Mouse (Mus musculus): Measurements from ENCODE around the gene Fto.

Gene Fto

DNA sequence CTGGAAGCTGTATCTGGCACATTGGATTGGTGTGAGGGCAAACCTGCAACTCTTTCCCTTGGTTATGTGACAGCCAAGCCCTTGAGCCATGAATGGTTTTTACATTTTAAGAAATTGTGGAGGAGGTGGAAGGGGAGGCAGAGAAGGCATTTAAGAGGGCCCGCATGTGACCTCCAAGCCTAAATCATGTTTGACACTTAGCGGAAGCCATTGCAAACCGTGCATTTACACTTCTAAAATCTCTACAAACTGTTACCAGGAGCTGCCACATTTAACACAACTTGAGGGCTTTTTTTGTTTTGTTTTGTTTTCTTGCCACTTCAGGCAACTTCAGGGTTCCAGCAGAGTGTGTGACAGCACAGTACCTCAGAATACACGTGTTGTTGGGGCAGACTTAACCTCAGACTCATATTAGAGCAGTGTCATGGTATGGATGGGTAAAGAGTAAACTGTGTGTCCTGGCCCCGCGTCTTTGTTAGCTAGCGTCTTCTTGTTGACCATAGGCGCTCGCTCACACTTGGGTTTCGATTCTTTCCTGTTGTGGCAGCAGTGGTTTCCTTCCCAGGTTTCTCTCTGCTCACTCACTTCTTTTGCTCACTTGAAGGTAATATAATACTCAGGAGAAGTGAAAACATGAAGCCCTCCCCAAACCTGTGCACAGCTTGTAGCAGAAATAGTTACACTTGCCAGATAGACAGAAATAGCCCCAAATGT is 47.5 kb downstream of the Fto start:
- no peak for DNase-seq

DNA sequence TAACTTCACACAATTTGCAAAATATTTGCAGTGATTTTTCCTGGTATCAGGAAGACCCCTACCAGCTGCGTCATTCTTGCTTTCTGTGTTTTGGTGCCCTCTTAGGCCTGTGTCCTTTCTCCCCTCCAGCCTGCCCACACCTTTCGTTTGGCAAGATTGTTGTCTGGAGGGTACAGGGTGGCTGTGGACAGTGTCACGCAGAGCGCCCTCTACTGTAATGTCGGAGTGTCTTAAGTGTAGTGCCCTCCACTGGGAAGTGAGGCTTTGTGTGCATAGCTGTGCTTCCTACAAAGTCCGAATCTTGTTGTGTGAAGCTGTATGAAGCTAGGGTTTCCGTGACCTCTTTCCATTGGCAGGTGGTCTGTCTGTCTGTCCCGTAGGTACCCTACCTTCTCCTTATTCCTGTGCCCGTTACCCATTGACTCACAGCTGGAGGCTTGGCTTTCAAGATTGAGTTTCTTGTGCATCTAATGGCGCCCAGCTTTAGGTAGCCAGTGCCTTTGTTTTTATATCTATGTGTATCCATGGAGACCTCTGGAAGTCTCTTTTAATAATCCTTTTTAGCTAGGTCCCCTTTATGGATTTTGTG is 50.0 kb downstream of the Fto start:
- no peak for DNase-seq

GRCm38 (mm10) chr8:91364216-91364615 is 50.9 kb downstream of the Fto start:
- no peak for DNase-seq

DNA sequence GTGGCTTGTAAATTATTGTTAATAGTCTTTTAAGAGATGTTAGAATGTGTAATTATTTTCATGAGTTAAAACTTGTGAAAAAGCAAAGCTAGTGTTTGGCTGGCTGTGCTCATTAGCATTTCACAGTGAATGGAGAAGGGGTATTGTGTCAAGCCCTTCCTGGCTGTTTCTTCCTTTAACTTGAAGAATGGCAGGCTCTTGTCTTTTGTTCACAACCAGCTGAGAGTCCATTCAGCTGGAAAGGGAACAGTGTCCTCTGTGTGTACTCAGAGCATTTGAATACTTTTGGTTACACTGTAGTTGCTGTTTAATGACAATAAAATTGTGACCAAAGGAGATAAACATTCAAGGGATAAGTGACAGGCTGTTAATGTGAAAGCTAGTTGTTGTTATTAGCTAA is 52.5 kb downstream of the Fto start:
- DNase-seq = no peak

DNA sequence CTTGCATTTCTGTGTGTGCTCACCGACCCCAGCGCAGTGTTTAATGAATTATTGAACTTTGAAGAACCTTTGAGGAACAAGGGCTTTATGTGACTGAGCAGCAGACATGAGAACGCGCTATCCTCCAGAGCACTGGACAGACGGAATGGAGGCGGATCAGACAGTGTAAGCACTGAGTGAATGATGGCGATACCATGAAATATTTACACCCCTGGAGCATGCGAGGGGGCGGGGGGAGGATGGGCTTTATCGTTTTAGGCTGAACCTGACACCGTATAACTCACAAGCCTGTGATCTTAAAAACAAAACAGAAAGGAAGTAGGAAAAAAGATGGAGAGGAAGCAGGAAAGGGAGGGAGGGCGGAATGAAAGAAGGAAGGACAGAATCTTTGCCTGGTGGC is 57.6 kb downstream of the Fto start:
- no peak for DNase-seq

DNA sequence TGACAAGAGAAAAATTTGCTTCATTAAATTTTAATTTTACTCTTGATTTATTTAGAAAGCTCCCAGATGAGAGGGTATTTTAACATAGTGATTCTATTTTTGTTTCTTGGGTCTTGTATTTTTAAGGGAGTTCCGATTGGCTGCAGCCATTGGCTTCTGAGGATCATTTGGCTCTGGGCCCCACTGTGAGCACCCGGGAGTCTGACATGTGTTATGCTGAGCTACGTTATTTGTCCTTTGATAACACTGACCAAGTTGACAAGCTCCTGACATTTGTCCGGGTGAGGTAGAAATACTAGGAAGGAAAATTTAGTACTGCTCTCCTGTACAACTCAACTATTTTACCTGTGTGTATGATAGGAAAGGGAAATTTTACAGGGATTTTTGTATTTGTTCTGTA is 58.7 kb downstream of the Fto start:
- DNase-seq = no peak

GRCm38 (mm10) chr8:91372780-91373577 is 59.7 kb downstream of the Fto start:
- DNase-seq = no peak

- DNase-seq = peak in 1 of 2 experiments; percentile 49
These were observed 62.0 kb downstream of the Fto start for GRCm38 (mm10) chr8:91375054-91375938.

- no peak for DNase-seq
These were observed 63.5 kb downstream of the Fto start for GRCm38 (mm10) chr8:91376785-91377184.

- DNase-seq = no peak
These were observed 64.0 kb downstream of the Fto start for GRCm38 (mm10) chr8:91377275-91377674.

GRCm38 (mm10) chr8:91378846-91379499 is 65.6 kb downstream of the Fto start:
- DNase-seq = peak; percentile 93 to 95

DNA sequence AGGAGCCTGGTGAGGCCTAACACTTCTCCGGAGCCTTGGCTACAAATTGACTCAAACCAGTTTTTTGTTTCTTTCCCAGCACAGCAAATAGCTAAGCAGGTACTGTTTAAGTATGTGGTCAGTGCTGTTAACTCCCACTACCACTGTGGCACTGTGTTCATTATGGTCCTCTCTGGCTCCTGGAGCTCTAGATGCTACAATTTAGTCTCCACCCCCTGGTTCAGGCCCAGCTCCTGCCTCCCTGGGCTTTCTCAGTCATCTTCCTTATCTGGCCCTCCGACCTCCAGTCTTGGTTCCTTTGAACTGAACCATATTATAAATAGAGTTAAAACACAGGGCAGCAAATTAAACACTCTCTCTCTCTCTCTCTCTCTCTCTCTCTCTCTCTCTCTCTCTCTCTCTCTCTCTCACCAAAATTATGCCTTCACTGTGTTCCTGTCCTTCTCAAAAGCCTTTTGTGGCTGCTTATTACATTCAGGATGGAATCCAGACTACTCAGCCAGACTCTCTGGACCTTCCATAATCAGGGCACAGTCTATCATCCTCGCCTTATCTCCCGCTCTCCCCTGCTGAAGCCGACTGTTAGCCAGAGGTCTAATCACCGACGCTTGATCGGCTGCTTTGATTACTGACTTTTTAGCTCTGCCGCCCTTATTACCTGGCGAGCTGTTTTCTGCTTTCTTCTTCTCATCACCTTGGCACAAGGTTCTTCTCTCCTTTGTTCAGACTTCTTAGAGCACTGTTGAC is 67.6 kb downstream of the Fto start:
- no peak for DNase-seq

DNA sequence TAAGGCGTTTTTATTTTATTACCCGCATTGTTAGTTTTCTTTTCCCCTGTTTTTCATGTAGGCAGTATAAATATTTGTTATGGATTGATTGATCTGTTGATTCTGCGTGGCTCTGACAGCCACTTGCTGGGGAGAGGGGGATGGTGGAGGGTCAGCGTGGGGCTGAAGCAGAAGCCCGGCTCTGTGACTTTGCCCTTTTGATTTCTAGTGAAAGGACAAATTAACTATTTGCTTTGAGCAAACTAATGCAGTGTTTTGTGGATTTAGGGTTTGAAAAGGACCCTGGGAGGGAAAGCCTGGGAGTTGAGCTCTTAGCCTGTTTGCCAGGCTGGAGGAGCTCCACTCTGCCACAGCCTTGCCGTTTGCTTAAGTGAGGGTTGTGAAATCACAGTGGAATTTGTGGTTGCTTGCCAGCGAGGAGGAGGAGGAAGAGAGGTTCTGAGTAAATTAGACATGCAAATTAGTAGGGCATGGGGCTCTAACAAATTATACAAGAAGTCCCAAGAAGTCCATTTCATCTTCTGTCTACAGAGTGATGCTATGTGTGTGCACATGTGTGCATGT is 68.3 kb downstream of the Fto start:
- DNase-seq = peak in 1 of 2 experiments; percentile 63

DNA sequence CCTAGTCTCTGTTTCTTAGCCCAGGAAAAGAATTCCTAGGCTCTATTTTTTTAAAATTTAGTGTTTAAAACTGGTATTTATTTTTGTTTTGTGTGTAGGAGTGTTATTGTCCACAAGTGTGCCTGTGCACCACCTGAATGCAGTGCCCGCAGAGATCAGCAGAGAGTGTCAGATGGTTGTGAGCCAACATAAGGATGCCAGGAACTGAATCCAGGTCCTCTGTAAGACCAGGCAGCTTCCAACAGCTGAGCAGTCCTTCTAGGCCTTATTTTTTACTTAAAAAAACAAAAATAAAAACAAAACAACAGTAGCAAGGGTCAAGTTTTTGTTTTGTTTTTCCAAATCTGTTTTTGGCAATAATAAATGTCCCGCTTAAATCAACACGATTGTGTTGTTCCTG is 69.9 kb downstream of the Fto start:
- no peak for DNase-seq

GRCm38 (mm10) chr8:91383811-91384210 is 70.5 kb downstream of the Fto start:
- no peak for DNase-seq

- DNase-seq = no peak
These were observed 71.1 kb downstream of the Fto start for GRCm38 (mm10) chr8:91384389-91384788.

GRCm38 (mm10) chr8:91385808-91386207 is 72.5 kb downstream of the Fto start:
- no peak for DNase-seq

- DNase-seq = peak in 1 of 2 experiments; percentile 58
These were observed 77.2 kb downstream of the Fto start for GRCm38 (mm10) chr8:91390369-91391020.

- peak in 1 of 2 experiments; percentile 66 for DNase-seq
These were observed 78.9 kb downstream of the Fto start for GRCm38 (mm10) chr8:91392261-91392660.

- peak in 1 of 2 experiments; percentile 51 for DNase-seq
These were observed 82.2 kb downstream of the Fto start for GRCm38 (mm10) chr8:91395340-91396055.

All from kidney, adult 8-10 months (tissue).